Mouse (Mus musculus) midbrain, embryonic 14.5 days (tissue): Measurements from ENCODE around the gene Dhrs4. TPM values are rescaled to one million over a fixed set of nuclear protein-coding genes. Genes with fewer than 3 reads are reported as not detected.
A peak's percentile ranks its signal among the peaks of the same experiment; 100 is the strongest.

Experiments
- ATAC-seq: fragments of 200-750 bp; cut with Nextera tagmentation; 2 replicates; pipeline ENCODE4 v1.8.0; 2017; ENCODE audit warnings: moderate number of reproducible peaks, moderate library complexity; ENCODE audit not compliant: low FRiP score, low TSS enrichment
- DNase-seq: peaks from one replicate; pipeline ENCODE4 v3.0.0-alpha.2; 2015
- H3K27ac ChIP-seq: fragments of 300-500 bp; sonication (generic); replicated peaks from 2 replicates; pipeline ENCODE4 v1.5.1; 2014; ENCODE audit warnings: mild to moderate bottlenecking, low read depth, low read length, moderate library complexity
- H3K27me3 ChIP-seq: fragments of 300-500 bp; sonication (generic); 2 replicates; pipeline ENCODE4 v1.6.1; 2014; ENCODE audit warnings: low read length, control low read depth, mixed read lengths; ENCODE audit not compliant: control insufficient read depth, insufficient read depth
- H3K36me3 ChIP-seq: fragments of 300-500 bp; sonication (generic); 2 replicates; pipeline ENCODE4 v1.6.1; 2014; ENCODE audit warnings: low read length, control low read depth; ENCODE audit not compliant: control insufficient read depth, insufficient read depth
- H3K4me1 ChIP-seq: fragments of 300-500 bp; sonication (generic); 2 replicates; pipeline ENCODE4 v1.6.1; 2014; ENCODE audit warnings: mild to moderate bottlenecking, antibody characterized with exemption, low read length, control low read depth; ENCODE audit not compliant: control insufficient read depth, insufficient read depth
- H3K4me2 ChIP-seq: fragments of 300-500 bp; sonication (generic); 2 replicates; pipeline ENCODE4 v1.6.1; 2014; ENCODE audit warnings: mild to moderate bottlenecking, low read length, moderate library complexity
- H3K4me3 ChIP-seq: fragments of 300-500 bp; sonication (generic); replicated peaks from 2 replicates; pipeline ENCODE4 v1.5.1; 2014; ENCODE audit warnings: low read depth, low read length
- H3K9ac ChIP-seq: fragments of 300-500 bp; sonication (generic); replicated peaks from 2 replicates; pipeline ENCODE4 v1.6.1; 2014; ENCODE audit warnings: mild to moderate bottlenecking, low read length, moderate library complexity
- H3K9me3 ChIP-seq: fragments of 300-500 bp; sonication (generic); 2 replicates; pipeline ENCODE4 v1.6.1; 2016; ENCODE audit warnings: low read length, control low read depth, mixed read lengths; ENCODE audit not compliant: control insufficient read depth
- WGBS: fragments of 180-500 bp; shearing (Covaris S2); extraction: QIAGEN DNeasy Blood & Tissue Kit; methylation state at CpG from one replicate; pipeline ENCODE4 v1.1.7; 2014; 5-methylcytosine and 5-hydroxymethylcytosine counted together
- polyA plus RNA-seq: library from polyadenylated mRNA; unstranded; fragments of >200 nt; fragmentation: Nextera tagmentation; extraction: Ambion mirVana; gene quantifications from 2 replicates; pipeline ENCODE4 v1.2.1, GENCODE M21; 2014

The Dhrs4 gene
- polyA plus RNA-seq, 1 experiment from 2014 or later, result 11.5 TPM

- Histone ChIP-seq H3K27me3 (no peaks in the 10 kb centered on the region), H3K4me3 (peak overlapping the region; percentile 81), H3K9me3 (no peaks in the 10 kb centered on the region), H3K4me2 (peak overlapping the region; percentile 74), H3K9ac (peak overlapping the region; percentile 91), H3K4me1 (peaks cover 8% of the 10 kb centered on the region; the same call in 1 of the 2 replicates), H3K27ac (peak overlapping the region; percentile 94), H3K36me3 (peaks cover 27% of the 10 kb centered on the region)
- ATAC-seq (peak; percentile 72), DNase-seq (peak; percentile 74)
- under 1% methylated on average over 30 of the region's 30 CpGs for WGBS
Measured at GRCm38 (mm10) chr14:55491291-55491833, 12.8 kb downstream of the Dhrs4 start.

- DNase-seq (no peak), ATAC-seq (no peak)
- H3K36me3 ChIP-seq, result peaks cover 33% of the 10 kb centered on the region
- peak overlapping the region; percentile 74 for H3K4me2 ChIP-seq
- no peak overlapping the region; the same call in 1 of the 2 replicates for H3K9ac ChIP-seq
- H3K4me1 ChIP-seq, result peaks cover 8% of the 10 kb centered on the region; the same call in 1 of the 2 replicates
- no peak overlapping the region for H3K27ac ChIP-seq
- H3K27me3 ChIP-seq, result no peaks in the 10 kb centered on the region
- H3K4me3 ChIP-seq, result peak overlapping the region; percentile 81
- 70% methylated on average over 3 of the region's 3 CpGs for WGBS
- no peaks in the 10 kb centered on the region for H3K9me3 ChIP-seq
Measured at GRCm38 (mm10) chr14:55492103-55492502, 13.5 kb downstream of the Dhrs4 start.

GRCm38 (mm10) chr14:55495509-55496240 lies 17.1 kb downstream of the Dhrs4 start:
- Histone ChIP-seq H3K4me3 (no peak overlapping the region), H3K36me3 (peaks cover 65% of the 10 kb centered on the region), H3K4me2 (no peak overlapping the region), H3K9me3 (no peaks in the 10 kb centered on the region), H3K27me3 (no peaks in the 10 kb centered on the region), H3K27ac (no peak overlapping the region), H3K9ac (no peak overlapping the region), H3K4me1 (peaks cover 4% of the 10 kb centered on the region; the same call in 1 of the 2 replicates)
- DNase-seq (no peak), ATAC-seq (no peak)
- whole genome bisulfite sequencing, result 74% methylated on average over 20 of the region's 20 CpGs

GRCm38 (mm10) chr14:55496761-55497448 lies 18.3 kb downstream of the Dhrs4 start:
- Histone ChIP-seq H3K27ac (no peak overlapping the region), H3K9ac (no peak overlapping the region), H3K36me3 (peaks cover 77% of the 10 kb centered on the region), H3K27me3 (no peaks in the 10 kb centered on the region), H3K9me3 (no peaks in the 10 kb centered on the region), H3K4me1 (peaks cover under 1% of the 10 kb centered on the region; the same call in 1 of the 2 replicates), H3K4me2 (no peak overlapping the region), H3K4me3 (no peak overlapping the region)
- 77% methylated on average over 16 of the region's 16 CpGs for WGBS
- DNase-seq (no peak), ATAC-seq (peak; percentile 24; the same call in 1 of the 2 replicates)

GRCm38 (mm10) chr14:55497449-55497821 lies 18.9 kb downstream of the Dhrs4 start:
- WGBS, result 38% methylated on average over 6 of the region's 6 CpGs
- Histone ChIP-seq H3K9ac (no peak overlapping the region), H3K4me3 (no peak overlapping the region), H3K4me2 (no peak overlapping the region), H3K4me1 (no peaks in the 10 kb centered on the region), H3K27ac (no peak overlapping the region), H3K27me3 (no peaks in the 10 kb centered on the region), H3K36me3 (peaks cover 83% of the 10 kb centered on the region), H3K9me3 (no peaks in the 10 kb centered on the region)
- ATAC-seq, result peak; percentile 56; the same call in 1 of the 2 replicates
- DNase-seq, result peak; percentile 92

- Histone ChIP-seq H3K27ac (no peak overlapping the region), H3K36me3 (peaks cover 55% of the 10 kb centered on the region), H3K9ac (no peak overlapping the region), H3K27me3 (no peaks in the 10 kb centered on the region), H3K9me3 (no peaks in the 10 kb centered on the region), H3K4me3 (no peak overlapping the region), H3K4me1 (no peaks in the 10 kb centered on the region), H3K4me2 (no peak overlapping the region)
- no peak for DNase-seq
- ATAC-seq, result no peak
- 85% methylated on average over 9 of the region's 9 CpGs for WGBS
Measured at GRCm38 (mm10) chr14:55505612-55506011, 27.1 kb downstream of the Dhrs4 start.

GRCm38 (mm10) chr14:55507801-55508200 lies 29.2 kb downstream of the Dhrs4 start:
- peaks cover 33% of the 10 kb centered on the region; the same call in 1 of the 2 replicates for H3K36me3 ChIP-seq
- H3K4me3 ChIP-seq, result no peak overlapping the region
- DNase-seq (no peak), ATAC-seq (no peak)
- H3K27me3 ChIP-seq, result no peaks in the 10 kb centered on the region
- WGBS, result 42% methylated on average over 7 of the region's 7 CpGs
- no peak overlapping the region for H3K9ac ChIP-seq
- H3K4me2 ChIP-seq, result no peak overlapping the region
- H3K4me1 ChIP-seq, result no peaks in the 10 kb centered on the region
- no peaks in the 10 kb centered on the region for H3K9me3 ChIP-seq
- H3K27ac ChIP-seq, result no peak overlapping the region

- ATAC-seq, result no peak
- Histone ChIP-seq H3K27ac (no peak overlapping the region), H3K27me3 (no peaks in the 10 kb centered on the region), H3K4me2 (no peak overlapping the region), H3K36me3 (peaks cover 22% of the 10 kb centered on the region; the same call in 1 of the 2 replicates), H3K9me3 (no peaks in the 10 kb centered on the region), H3K4me3 (no peak overlapping the region), H3K9ac (no peak overlapping the region), H3K4me1 (no peaks in the 10 kb centered on the region)
- DNase-seq, result no peak
- 81% methylated on average over 10 of the region's 10 CpGs for WGBS
Measured at GRCm38 (mm10) chr14:55509540-55509939, 31.0 kb downstream of the Dhrs4 start.
